Mouse (Mus musculus) telencephalon, adult 2 months (tissue): Measurements from ENCODE around the gene Lclat1.
"Not testable (repeated sequence)": the region's sequence is repeated elsewhere in the genome, so short reads cannot be mapped to it uniquely, and the experiment has no call there.

ENCODE experiments used
- DNase-seq: peaks from one replicate; pipeline ENCODE4 v3.0.0-alpha.2; 2011; ENCODE audit warnings: low read depth, low spot score

Lclat1 gene

DNA sequence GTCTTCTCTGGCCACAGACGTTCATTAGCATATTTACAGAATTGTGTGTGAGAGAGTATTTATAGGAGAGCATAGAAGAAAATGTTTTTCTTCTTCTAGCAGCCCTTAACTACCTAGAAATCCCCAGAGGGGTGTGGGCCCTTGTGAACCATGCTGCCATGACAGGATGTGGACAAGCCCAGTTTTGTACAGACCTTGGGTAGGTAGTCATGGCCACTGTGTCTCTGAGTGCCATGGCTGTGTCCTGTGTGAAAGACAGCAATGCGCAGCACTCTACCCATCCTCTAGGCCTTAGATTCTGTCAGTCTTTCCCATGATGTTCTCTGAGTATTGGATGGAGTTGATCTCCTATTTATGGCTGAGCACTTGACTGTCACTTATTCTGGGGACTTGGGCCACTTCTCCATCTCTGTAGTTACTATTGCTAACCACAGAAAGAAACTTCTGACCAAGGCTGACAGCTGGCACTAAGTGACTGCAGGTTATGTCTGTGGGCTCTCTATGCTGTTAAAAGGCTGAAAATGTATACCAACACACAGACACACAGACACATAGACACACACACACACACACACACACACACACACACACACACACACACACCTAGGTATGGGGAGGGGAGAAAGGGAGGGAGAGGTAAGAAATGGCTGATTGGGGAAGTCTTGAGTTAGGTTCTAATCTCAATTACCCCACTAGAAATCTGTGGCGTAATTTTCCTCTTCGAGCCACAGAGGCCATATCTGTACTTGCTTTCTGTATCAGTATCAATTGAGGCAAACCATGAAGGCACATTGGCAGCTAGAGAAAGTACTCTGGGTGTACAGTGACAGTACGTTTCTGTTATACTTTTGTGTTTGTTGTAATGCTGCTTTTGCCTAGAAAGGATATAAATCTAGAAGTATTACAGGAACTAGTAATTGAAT lies 29.0 kb downstream of the Lclat1 start:
- DNase-seq: no peak

DNA sequence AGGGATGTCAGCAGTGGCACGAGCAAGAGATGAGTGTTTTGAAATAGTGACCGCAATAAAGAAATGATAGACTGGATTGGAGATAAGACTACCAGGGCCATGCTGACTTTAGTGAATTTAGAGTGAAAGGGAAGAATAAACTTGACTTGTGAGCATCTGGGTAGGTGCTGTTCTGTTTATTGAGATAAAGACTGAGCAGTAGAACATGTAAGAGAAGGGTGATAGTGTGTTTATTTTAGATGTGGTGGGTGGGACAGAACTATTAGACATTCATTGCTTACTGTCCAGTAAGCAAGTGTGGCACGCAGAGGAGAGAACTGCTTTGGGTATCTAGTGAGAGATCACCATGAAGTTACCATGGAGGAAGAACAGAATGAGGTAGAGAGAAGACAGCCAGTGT lies 30.4 kb downstream of the Lclat1 start:
- DNase-seq: no peak

DNA sequence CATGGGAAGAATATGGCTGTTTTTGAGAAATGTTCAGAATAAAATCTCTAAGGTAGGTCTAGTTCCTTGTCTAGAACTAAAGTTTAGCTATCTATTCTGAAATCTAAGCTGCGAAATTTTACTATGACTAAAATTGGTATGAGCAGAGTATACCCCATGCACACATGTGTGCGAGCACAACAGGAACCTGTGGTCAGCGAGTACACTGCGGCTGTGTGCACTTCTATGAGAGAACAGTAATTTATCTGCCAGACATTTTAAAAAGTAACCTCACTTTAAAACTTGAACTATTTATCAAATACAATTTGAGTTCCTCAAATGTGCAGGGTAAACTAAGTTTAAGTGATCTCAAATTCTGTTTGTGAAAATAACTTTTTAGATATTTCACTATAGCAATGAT lies 34.2 kb downstream of the Lclat1 start:
- DNase-seq: no peak

DNA sequence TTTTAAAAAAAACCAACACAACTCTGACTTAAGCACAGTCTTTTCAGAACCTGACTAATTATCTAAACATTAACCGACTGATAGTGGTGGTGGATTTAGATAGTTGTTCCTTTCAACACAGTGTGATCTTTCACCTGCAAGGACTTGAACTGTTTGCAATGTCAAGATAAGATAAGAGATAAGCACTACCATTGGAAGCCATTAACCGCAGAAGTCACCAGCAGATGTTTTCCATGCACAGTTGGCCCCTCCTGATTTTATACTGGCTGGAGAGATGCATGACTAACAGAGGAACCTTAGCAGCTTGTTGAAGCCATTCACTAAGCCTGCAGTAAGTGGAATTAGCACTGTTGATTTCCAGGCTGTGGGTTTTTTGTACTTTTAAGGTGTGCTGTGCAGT lies 34.7 kb downstream of the Lclat1 start:
- DNase-seq: no peak

DNA sequence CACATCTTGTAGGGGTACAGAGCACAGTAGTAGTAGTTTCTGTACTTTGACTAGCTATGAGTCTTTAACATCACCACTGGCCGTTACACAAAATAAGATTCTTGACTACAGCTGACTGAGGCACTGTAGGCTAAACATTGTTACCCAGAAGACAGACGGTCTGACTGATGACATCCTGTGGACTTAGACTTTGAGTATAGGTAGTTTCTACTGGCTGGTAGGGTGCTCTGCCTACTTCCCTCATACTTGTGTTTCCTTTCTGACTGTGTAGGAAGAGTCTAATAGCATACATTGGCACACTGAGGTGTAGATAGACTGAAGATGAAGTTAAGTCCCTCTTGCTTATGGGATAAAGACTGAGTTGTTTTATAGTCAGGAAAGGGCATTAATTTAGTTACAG lies 37.6 kb downstream of the Lclat1 start:
- no peak for DNase-seq

DNA sequence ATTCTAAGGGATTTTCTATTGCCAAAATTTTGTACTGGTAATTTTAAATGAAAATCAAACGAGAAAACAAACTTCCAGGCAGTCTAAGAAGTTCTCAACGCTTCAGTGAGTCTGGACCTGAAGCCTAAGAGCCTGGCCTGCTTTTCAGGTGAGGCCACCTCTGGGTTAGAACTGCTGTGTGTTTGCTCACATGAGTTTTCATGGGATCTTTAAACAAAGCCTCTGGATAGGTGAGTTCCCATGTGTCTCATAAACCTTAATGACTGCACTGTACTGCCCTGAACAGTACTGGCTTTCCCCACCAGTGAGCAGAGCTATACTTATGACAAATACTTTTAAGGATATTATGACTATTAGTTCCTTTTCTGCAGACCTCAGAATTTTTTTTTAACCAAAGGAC lies 40.8 kb downstream of the Lclat1 start:
- DNase-seq: no peak

DNA sequence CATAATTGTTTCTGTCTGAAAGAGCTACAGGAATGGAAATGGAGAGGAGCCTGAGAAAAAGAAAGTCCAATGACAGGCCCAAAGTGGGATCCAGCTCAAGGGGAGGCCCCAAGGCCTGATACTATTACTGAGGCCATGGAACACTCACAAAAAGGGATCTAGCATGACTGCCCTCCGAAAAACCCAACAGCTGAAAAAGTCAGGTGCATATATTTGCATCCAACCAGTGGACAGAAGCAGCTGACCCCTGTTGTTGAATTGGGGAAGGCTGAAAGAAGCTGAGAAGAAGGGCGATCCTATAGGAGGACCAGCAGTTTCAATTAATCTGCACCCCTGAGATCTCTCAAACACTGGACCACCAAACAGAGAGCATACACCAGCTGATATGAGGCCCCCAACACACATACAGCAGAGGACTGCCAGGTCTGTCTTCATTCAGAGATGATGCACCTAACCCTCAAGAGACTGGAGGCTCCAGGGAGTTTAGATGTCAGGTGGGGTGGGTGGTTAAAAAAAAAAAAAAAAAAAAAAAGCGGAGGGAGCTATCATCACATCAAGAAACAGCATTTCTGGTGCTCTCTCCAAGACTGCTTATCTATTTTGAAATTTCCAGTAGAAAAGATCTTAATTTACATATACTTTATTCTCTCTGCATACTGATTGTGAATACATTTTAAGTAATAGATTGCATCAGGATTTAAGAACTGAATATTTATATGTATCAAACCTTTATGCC lies 45.2 kb downstream of the Lclat1 start:
- DNase-seq: not testable (repeated sequence)

DNA sequence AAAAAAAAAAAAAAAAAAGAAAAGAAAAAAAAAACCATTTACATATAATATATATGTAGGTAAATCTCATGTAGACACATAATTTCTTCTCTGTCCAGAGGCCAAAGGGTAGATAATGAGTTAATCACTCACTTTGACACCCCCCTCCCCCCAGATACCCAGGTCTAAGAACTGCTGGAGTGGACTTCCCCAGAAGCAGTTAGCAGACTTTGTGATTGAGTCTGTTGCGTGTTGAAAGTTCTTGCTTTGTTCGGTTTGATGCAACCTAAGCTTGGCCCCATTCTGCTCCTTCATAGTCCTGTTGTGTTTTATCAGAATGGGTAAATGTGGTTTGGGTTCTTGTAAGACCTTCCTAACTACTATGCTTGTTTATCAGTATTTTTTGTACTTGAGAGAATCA lies 45.9 kb downstream of the Lclat1 start:
- DNase-seq: no peak

DNA sequence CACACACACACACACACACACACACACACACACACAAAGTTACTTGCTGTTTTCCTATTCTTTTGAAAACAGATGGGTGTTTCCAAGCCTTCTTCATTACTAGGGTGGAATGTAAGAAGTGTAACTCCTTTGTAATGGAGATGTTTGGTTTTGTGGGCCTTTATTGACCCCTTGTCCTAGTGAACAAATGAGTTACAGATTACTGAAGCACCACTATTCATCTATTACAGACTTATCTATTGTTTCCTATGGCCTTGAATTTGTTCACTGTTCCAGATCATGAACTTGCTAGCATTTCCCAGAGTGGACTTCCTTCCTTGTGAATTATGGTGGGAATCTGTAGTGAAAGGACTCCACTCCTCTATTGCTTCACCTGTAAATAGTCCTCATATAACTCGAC lies 48.8 kb downstream of the Lclat1 start:
- DNase-seq: no peak

DNA sequence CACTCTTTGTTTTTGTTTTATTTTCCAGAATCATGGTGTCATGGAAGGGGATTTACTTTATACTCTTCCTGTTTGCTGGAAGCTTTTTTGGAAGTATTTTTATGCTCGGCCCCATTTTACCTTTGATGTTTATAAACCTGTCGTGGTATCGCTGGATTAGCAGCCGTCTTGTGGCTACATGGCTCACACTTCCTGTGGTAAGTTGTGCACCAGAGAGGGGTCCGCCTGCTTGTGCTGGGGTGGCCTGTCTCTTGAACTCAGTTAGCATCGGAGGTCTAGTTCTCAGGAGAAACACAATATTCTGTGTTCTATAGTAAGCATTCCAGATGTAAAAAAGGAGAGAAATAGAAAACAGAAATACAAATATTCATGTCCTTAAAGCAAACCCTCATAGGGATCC lies 54.0 kb downstream of the Lclat1 start:
- no peak for DNase-seq

DNA sequence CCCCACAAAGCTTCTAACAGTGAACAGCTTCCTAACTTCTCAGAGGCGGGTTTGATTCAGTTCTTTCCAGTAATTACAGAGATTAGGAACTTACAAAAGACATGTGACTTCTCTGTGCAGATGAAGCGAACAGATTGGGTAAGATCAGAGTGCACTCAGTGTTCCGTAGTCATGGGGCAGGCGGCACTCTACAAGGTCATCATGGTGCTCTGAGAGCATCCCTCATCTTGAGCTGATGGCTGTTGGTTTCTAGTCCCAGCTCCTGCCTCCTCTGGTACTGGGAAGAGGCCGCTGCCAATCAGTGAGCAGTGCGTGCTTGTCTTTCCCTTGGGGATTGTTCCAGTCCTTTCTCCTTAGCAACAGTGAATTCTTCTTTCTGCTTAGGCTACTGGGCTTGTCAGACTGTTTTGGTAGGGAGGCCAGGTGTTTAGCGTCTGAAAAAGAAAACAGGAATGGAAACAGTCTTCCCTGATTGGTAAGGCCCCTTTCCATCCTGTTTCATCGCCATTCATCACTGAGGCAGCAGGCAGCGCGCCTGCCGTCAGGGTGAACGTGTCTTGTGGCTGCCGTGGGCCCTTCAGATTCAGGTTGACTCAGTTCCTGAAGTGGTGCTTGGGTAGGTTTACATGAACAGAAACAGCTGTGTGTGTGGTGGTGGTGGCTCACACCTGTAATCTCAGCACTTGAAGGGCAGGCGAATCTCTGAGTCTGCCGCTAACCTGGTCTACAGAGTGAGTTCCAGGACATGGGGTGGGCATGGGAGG lies 54.8 kb downstream of the Lclat1 start:
- no peak for DNase-seq

DNA sequence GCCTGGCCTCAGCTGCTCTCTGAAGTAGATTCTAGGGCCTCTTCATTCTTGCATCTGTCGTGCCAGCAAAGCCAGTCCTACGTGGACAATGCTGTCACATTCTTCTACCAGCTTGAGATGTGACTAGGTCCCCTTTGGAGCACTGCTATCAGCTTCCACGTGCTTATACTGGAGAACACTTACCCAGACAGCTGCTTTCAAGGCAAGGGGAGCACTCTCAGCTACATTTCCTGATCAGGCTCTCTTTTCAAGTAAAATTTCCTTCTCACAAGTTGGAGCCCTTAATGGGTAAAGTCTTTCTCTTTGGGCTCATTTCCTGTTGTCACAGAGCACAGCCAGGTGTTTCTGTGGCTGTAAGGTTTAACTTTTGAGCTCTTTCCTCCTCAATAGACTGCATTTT lies 55.8 kb downstream of the Lclat1 start:
- DNase-seq: no peak

DNA sequence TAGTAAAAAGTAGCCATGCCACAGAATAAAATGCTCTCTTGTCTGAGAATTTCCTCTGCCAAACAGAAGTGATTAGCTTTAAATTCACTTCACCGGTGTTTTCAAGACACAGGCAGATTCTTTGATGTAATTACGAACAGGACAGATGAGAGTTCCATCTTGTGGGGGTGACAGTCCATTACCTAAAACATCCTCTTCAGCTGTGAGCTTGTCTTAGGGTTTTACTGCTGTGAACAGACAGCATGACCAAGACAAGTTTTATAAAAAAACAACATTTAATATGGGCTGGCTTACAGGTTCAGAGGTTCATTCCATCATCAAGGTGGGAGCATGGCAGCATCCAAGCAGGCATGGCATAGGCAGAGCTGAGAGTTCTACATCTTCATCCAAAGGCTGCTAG lies 56.3 kb downstream of the Lclat1 start:
- DNase-seq: no peak

DNA sequence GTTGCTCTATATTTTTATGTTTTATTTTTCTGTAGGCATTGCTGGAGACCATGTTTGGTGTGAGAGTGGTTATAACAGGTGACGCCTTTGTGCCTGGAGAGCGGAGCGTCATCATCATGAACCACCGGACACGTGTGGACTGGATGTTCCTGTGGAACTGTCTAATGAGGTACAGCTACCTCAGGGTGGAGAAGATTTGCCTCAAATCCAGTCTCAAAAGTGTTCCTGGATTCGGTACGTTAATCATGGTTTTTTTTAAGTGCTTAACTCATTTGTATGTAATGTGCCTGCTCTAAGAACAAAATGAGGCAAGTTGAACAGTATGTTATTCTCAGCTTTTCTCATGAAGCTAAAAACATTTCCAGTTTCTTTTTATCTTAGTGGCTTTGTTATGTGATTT lies 61.7 kb downstream of the Lclat1 start:
- no peak for DNase-seq

DNA sequence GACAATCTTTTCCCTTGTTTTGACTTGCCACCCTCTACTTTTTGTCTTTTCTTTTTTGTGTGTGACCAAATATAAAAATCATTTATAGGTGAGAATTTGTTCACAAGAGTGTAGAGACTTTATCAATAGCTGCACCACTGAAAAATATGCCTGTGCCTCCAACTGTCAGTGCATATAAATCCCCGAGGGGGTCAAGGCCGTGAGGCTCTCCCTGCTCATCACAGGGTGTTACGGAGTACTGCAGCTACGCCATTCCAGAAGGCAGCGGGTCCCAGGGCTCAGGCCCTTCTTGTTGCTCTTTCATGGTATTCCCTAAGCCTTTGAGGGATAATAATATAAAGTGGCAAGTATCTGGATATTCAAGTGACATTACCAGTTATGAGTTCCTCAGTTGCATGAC lies 62.4 kb downstream of the Lclat1 start:
- no peak for DNase-seq

DNA sequence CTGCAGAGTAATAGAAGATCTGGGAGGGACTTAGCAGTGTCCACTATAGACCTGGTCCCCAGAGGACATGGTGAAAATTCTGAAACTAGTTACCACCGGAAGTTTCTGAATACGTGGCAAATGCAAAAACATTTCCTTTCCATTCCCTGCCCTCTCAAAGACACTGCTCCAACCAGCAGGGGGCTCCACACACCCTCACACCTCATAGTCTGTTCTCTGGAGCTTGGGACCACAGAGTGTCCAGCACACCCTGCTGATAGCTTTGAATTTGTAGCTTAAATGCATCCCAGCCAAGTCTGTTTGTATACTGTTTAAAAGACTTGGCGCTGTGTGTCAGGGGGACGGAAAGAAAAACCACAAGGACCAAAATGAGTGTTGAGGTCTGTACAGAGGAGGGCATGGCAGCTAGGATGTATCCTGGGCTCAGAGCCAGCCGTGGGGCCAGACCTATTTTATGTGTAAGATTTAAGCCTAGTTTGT lies 66.3 kb downstream of the Lclat1 start:
- no peak for DNase-seq

DNA sequence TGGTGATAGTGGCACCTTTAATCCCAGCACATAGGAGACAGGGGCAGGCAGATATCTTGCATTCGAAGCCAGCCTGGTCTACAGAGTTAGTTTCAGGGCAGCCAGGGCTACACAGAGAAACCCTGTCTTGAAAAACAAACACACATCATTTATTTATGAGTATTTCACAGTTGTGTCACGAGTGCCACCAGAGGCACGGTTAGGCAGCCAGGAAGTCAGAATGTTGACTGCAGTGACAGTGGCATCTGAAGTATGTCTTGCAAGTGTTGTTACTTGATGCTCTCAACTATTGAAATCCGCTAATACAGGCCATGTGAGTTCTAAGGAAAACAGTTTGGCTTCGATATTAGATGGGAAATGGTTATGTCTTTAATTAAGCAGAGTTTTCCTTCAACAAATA lies 67.9 kb downstream of the Lclat1 start:
- DNase-seq: no peak

DNA sequence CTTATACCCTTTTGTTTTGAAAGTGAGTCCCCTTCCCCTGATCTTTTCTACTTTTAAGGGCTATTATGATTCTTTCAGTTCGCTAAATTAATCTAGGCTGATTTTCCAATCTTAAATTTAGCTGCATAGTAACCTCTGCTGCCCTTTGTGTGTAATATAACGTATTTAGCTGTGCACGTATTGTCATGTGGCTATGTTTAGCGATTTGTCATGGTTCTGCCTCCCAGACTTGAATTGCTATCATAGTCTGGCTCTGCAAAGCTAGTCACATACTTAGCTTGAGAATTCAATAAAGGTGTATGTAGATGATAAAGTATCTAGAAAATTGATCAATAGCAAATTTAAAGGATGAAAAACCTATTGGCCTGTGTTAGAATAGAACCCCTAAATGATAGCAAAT lies 69.3 kb downstream of the Lclat1 start:
- DNase-seq: no peak

DNA sequence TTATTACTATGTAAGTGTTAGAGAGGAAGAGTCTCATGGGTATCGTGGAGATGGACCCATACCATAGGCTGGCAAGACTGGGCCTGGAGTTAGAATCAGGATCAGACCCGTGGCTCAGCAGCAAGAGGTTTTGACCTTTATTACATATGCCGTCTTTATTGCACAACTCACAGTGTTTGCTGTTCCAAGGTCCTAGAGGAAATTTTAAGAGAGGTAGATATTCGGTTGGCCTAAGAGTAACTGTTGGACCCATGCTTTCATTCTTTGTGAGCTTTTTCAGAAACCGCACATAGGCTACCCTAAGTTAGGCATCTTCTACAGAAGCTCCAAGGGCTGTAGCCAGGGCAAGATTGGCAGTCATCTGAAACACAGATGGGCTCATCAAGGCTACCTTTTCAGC lies 79.1 kb downstream of the Lclat1 start:
- DNase-seq: no peak

DNA sequence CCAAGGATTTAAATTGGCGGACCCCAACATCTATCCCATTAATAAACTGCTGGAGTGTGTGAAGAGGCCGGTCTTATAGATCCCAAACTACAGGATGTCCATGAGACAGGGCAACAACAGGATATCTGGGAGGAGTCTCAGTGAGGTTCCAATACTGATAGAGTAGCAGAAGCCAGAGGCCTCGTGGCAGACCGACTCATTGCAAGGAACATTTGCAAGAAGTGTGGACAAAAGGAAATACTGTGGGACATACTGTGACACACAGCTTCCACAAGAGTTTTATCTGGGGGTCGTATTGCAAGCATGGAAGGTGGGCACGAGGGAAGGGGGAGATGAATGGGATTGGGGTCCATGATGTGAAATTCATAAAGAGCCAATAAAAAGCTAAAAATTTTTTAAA lies 86.4 kb downstream of the Lclat1 start:
- DNase-seq: no peak

DNA sequence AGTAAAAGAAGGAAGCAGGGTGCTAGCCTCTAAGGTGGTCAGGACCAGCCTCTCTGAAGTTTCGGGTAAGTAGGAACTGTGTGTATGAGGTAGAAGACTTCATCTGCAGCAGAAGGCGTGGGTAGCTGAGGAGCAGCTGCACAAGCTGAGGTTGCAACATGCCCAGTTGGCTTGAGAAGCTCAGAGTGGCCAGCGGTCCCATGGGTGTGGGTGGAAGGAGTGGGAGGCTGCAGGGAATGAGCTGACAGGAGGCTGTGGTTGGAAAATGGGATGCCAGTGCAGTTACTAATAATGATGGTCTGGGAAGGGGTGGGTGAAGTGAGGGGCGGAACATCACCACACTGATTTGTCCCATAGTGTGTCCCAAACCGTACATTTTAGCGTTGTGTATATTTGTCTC lies 86.8 kb downstream of the Lclat1 start:
- DNase-seq: peak; percentile 39

DNA sequence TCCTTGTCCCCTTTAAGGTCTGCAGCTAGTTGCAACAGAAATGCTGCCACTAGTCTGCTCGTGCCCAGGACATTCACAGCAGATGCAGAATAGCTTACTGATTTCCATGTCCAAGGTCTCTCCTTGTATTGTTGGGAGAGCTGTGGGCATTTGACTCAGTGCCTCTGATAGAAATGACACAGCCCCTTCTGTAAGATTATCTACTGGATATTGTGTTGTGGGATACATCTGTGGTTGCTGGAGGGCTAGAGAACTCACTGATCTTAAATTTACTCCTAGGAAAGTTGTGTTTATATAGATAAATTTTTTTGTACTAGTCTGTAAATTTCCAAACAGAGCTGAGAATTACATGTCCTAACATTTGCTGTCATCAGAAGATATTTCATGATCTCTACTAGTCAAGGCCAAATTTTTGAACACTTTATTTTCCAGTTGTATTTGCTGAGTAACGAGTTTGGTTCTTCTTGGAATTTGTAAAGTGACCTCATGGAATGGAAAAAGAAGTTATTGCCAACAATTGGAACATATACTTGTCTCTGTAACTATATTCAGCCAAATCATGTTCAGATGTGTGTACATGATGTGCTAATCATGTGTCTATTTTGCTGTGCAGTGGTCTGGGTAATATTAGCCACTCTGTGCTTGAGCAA lies 87.4 kb downstream of the Lclat1 start:
- no peak for DNase-seq
